Comparison of ENCODE assay signal across 17 mouse cellular contexts in the genomic region with DNA sequence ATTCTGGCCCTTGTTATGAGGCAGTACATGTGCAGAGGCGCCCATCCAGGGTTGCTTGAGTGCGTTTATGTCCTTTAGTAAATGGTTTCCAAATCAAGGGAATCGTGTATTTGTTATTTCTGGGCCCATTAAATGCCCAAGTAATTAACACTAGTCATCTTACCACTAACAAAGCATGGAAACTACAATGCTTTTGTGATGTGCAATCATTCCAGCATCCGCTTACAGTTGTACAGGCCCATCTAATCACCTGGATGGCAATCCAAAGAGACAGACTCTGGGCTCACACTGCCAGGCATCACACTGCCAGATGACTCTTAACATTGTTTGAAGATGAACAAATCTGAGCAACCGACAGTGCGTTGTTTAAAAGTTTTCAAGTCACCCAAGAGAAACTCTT.
A peak's percentile ranks its signal among the peaks of the same experiment; 100 is the strongest.
DNase-seq lines count a peak whose midpoint lies in the region; ATAC-seq lines count a peak whose summit lies in the region.
"Had no signal": no experiment of that assay in that cellular context is flagged by ENCODE, and none has a peak within 500 bp of the region (broad histone marks: within the 10 kb centered on the region; RNA-seq: fewer than 3 reads in every experiment).

No protein-coding gene starts in this region.

- no peak overlapping the region for H3K9ac ChIP-seq in kidney, embryonic 14.5 days (ENCODE audit: low read depth, low read length)
- H3K9ac ChIP-seq in embryonic facial prominence, embryonic 11.5 days (replicated peaks; ENCODE audit: low read length), result no peak overlapping the region
- no peak overlapping the region for H3K9ac ChIP-seq in limb, embryonic 15.5 days
- H3K9ac ChIP-seq: hindbrain, embryonic 13.5 days; midbrain, embryonic 13.5 days had no signal

- no peaks in the 10 kb centered on the region; the same call in 1 of the 2 replicates for H3K9me3 ChIP-seq in kidney, embryonic 14.5 days (ENCODE audit: control insufficient read depth, low read length)
- H3K9me3 ChIP-seq in embryonic facial prominence, embryonic 11.5 days (replicated peaks; ENCODE audit: control insufficient read depth, low read length), result no peaks in the 10 kb centered on the region
- H3K9me3 ChIP-seq in limb, embryonic 15.5 days, result no peaks in the 10 kb centered on the region
- H3K9me3 ChIP-seq: hindbrain, embryonic 13.5 days; midbrain, embryonic 13.5 days had no signal

- WGBS in kidney, embryonic 14.5 days, result 81% methylated on average over 6 of the region's 6 CpGs
- 65% methylated on average over 6 of the region's 6 CpGs for WGBS in embryonic facial prominence, embryonic 11.5 days
- WGBS in limb, embryonic 15.5 days, result 52% methylated on average over 6 of the region's 6 CpGs

- no peaks in the 10 kb centered on the region for H3K27me3 ChIP-seq in kidney, embryonic 14.5 days (ENCODE audit: control insufficient read depth, insufficient read depth, low read length)
- no peaks in the 10 kb centered on the region for H3K27me3 ChIP-seq in embryonic facial prominence, embryonic 11.5 days (ENCODE audit: control insufficient read depth, insufficient read depth, low read length)
- no peaks in the 10 kb centered on the region for H3K27me3 ChIP-seq in limb, embryonic 15.5 days
- H3K27me3 ChIP-seq: hindbrain, embryonic 13.5 days had no signal

- peak overlapping the region; percentile 2; the same call in 1 of the 2 replicates for H3K27ac ChIP-seq in kidney, embryonic 14.5 days (ENCODE audit: low read depth, low read length)
- H3K27ac ChIP-seq in embryonic facial prominence, embryonic 11.5 days (replicated peaks; ENCODE audit: low read depth, low read length), result no peak overlapping the region
- no peak overlapping the region for H3K27ac ChIP-seq in limb, embryonic 15.5 days
- H3K27ac ChIP-seq: hindbrain, embryonic 13.5 days; macrophage; midbrain, embryonic 13.5 days had no signal

- no peaks in the 10 kb centered on the region for H3K36me3 ChIP-seq in kidney, embryonic 14.5 days (ENCODE audit: control insufficient read depth, insufficient read depth, low read length)
- no peaks in the 10 kb centered on the region for H3K36me3 ChIP-seq in embryonic facial prominence, embryonic 11.5 days (replicated peaks; ENCODE audit: control insufficient read depth, insufficient read depth, low read depth, low read length)
- no peaks in the 10 kb centered on the region for H3K36me3 ChIP-seq in limb, embryonic 15.5 days
- H3K36me3 ChIP-seq: hindbrain, embryonic 13.5 days; midbrain, embryonic 13.5 days had no signal

- no peak for ATAC-seq in kidney, embryonic 14.5 days (ENCODE audit: low FRiP score, low TSS enrichment)
- ATAC-seq in embryonic facial prominence, embryonic 11.5 days (replicated peaks; ENCODE audit: insufficient number of reproducible peaks, low FRiP score, low TSS enrichment, low read depth), result no peak
- no peak for ATAC-seq in limb, embryonic 15.5 days (ENCODE audit: insufficient number of reproducible peaks, low FRiP score, low TSS enrichment, low read depth)
- ATAC-seq: midbrain, embryonic 13.5 days had no signal

- intact Hi-C loops in heart, postnatal 14 days (cut with DNase I), result no loop called here

- H3K4me2 ChIP-seq in kidney, embryonic 14.5 days (replicated peaks; ENCODE audit: low read depth, low read length), result no peak overlapping the region
- no peak overlapping the region for H3K4me2 ChIP-seq in embryonic facial prominence, embryonic 11.5 days (ENCODE audit: low read depth, low read length)
- peak overlapping the region; percentile 17; the same call in 1 of the 2 replicates for H3K4me2 ChIP-seq in limb, embryonic 15.5 days
- H3K4me2 ChIP-seq: hindbrain, embryonic 13.5 days; midbrain, embryonic 13.5 days had no signal

- no peak overlapping the region for H3K4me3 ChIP-seq in kidney, embryonic 14.5 days (ENCODE audit: low read length)
- H3K4me3 ChIP-seq in embryonic facial prominence, embryonic 11.5 days (ENCODE audit: low read depth, low read length), result no peak overlapping the region
- H3K4me3 ChIP-seq in limb, embryonic 15.5 days, result no peak overlapping the region
- H3K4me3 ChIP-seq: hindbrain, embryonic 13.5 days; midbrain, embryonic 13.5 days; myocyte had no signal

- no peak for DNase-seq in kidney, adult 8-10 months
- DNase-seq in 3T3-L1 (ENCODE audit: low read depth, low spot score), result peak; percentile 11
- peak; percentile 25 for DNase-seq in embryonic facial prominence, embryonic 11.5 days (ENCODE audit: low spot score)
- no peak for DNase-seq in urinary bladder, adult 2 months (ENCODE audit: low spot score)
- DNase-seq in heart, postnatal 14 days, result no peak
- DNase-seq: cerebellum, adult 11-12 months; kidney, postnatal 36 days; layer of hippocampus, postnatal 36 days; right cerebral cortex, adult 18-20 months; spleen, adult 18-20 months; thymus, postnatal 4 days had no signal

- no peaks in the 10 kb centered on the region for H3K4me1 ChIP-seq in kidney, embryonic 14.5 days (ENCODE audit: control insufficient read depth, insufficient read depth, low read length)
- H3K4me1 ChIP-seq in embryonic facial prominence, embryonic 11.5 days (ENCODE audit: control insufficient read depth, insufficient read depth, low read length), result no peaks in the 10 kb centered on the region; the same call in 1 of the 2 replicates
- H3K4me1 ChIP-seq in limb, embryonic 15.5 days, result 0 out of 2 replicates have a peak, but pooled peaks cover 3% of the 10 kb centered on the region
- H3K4me1 ChIP-seq: hindbrain, embryonic 13.5 days; midbrain, embryonic 13.5 days had no signal

Comparison
In these comparisons a context has a peak if more than half of its experiments do, and no peak if none do; other contexts are left out.
1. DNase-seq: peak in 3T3-L1 (single experiment) and embryonic facial prominence, embryonic 11.5 days (single experiment); none in kidney, adult 8-10 months (0 of 2), urinary bladder, adult 2 months (single experiment) and heart, postnatal 14 days (0 of 2).